Mouse (Mus musculus) spleen, adult 18-20 months (tissue): ENCODE measurements around the gene Tmem41a.
"Not testable (repeated sequence)": the region's sequence is repeated elsewhere in the genome, so short reads cannot be mapped to it uniquely, and the experiment has no call there.

Source experiments
- DNase-seq, 2 experiments: peaks; one replicate each; pipeline ENCODE4 v3.0.0; 2022; ENCODE audit warnings: mixed read lengths in 2 of 2

Gene Tmem41a

DNA sequence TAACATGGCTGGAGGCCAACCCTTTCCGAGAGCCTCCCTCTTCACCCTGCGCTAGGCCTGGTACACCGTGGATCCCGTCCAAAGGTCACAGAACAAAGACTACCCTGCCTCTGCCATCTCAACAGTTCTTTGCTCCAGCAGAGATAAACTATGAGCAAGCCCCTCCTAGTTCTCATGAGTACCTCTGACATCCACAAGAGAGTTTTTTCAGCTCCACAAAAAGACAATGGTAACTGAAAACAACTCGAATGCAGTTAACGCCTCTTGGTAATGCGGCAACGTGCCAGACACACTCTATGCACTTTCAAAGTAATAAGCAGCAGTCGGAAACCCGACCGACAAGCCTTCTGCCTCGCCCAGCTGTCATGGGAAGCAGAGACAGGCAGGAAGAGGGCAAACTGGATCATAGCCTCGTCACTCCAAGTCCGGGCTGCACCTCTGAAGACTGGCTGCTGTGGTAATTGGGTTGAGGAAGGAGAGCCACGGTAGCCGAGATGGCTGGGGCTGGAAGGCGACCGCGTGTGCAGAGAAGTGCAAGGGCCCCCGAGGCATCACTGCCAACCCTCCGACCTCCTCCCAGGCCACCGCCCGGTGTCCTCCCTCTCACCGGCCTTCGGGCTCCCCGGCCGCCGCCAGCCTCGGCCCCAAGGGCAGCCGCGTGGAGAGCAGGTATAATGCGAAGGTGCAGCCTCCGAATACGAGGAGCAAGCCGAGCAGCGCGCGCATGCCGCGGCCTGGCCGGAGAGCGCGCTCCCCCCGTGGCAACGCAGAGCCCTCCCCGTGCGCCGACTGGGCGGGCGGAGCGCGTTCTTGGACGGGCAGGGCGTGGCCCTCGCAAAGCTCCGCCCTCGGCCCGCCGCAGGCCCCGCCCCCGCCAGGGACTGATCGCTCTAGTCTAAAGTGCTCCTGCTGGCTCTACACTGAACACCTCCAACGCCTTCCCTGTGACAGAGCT, at the start of gene Tmem41a:
Gene Tmem41a, minus strand, starts transcription at position 792 of the 955 bp plus-strand sequence.
- peak; percentile 78 to 91 for DNase-seq

DNA sequence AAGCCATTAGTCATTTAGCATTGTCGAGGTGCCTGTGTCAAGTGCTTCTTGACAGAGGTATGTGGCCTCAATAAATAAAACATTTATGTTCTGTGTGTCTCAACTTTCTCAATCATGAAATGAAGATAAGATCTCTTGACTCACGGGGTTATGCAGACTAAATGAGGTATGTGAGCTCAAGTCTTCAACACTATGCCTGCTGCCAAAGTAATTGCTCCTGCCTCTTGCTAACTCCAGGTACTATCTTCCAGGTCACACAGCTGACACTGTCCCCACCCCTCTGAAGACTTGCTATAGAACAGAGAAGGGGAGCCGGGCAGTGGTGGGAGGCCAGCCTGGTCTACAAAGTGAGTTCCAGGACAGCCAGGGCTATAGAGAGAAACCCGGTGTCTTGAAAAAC, 49.0 kb upstream of the Tmem41a start:
- DNase-seq = no peak

DNA sequence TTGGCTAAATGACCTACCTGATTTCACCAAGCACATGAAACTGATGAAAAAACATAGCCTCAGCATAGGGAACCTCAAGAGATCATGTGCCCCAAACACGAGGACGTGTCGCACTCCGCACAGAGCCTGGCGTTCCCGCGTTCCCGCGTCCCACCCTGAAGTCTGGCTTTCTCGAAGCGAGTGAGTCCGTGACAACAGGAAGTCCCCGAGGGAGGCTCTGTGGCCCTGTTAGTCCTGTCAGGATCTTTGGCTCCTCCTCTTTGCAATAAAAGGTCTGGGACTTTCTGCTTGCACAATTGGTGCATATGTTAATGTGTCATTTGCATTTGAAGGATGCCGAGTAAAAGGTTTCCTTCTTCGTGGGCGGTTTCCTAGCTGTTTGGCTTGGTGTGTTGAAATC, 48.0 kb upstream of the Tmem41a start, which contains the start of gene Liph:
Gene Liph, minus strand, starts transcription at position 360 of the 400 bp plus-strand sequence.
- DNase-seq = peak in 1 of 2 experiments; percentile 9

GRCm38 (mm10) chr16:21991774-21992173, 44.4 kb upstream of the Tmem41a start:
- DNase-seq = no peak

- DNase-seq = not testable (repeated sequence)
These were observed 43.5 kb upstream of the Tmem41a start for GRCm38 (mm10) chr16:21990893-21991292.

GRCm38 (mm10) chr16:21987956-21988355, 40.6 kb upstream of the Tmem41a start:
- DNase-seq = no peak

- DNase-seq = no peak
These were observed 38.8 kb upstream of the Tmem41a start for GRCm38 (mm10) chr16:21986191-21986590.

- no peak for DNase-seq
These were observed 36.7 kb upstream of the Tmem41a start for GRCm38 (mm10) chr16:21984091-21984490.

DNA sequence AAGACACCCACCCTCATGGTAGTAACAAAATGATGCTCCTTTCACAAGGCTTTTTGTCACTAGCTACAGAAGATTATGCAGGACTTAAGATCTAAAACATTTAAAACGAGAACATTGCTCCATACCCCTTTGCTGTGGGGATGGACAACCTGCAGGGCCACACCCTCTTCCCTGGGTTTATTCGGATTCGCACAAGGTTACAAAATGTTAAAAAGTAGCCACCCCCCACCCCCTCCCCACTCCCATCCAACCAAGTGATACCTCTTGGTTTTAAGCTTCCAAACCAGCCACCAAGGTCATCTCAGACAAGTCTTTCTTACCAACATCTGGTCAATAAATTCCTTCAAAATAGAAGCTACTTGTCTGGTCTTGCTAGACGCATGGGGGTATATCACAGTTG, 36.2 kb upstream of the Tmem41a start:
- DNase-seq = no peak

- no peak for DNase-seq
These were observed 35.8 kb upstream of the Tmem41a start for GRCm38 (mm10) chr16:21983146-21983545.

- no peak for DNase-seq
These were observed 30.0 kb upstream of the Tmem41a start for GRCm38 (mm10) chr16:21977347-21977746.

GRCm38 (mm10) chr16:21976203-21976602, 28.9 kb upstream of the Tmem41a start:
- no peak for DNase-seq

- DNase-seq = no peak
These were observed 24.1 kb upstream of the Tmem41a start for GRCm38 (mm10) chr16:21971446-21971845.

- no peak for DNase-seq
These were observed 23.2 kb upstream of the Tmem41a start for GRCm38 (mm10) chr16:21970536-21970935.

GRCm38 (mm10) chr16:21969874-21970273, 22.5 kb upstream of the Tmem41a start:
- no peak for DNase-seq

DNA sequence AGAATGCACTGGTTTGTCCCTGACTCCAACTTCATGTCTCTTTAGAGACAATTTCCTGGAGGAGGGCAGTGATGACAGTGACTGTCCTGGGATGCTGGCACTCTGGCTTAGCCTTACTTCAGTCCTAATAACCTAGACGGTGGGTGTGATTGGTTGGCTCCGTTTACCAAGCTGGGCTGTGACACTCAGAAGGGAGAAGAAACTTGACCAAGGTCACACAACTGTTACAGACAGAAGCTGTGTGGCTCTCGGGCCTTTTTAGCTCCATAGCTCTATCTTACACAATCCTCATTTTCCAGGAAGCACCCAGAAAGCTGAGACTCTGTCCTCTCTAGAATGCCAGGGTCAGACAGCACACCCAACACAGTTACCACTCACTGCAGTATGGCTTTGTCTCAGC, 18.2 kb upstream of the Tmem41a start:
- DNase-seq = no peak

DNA sequence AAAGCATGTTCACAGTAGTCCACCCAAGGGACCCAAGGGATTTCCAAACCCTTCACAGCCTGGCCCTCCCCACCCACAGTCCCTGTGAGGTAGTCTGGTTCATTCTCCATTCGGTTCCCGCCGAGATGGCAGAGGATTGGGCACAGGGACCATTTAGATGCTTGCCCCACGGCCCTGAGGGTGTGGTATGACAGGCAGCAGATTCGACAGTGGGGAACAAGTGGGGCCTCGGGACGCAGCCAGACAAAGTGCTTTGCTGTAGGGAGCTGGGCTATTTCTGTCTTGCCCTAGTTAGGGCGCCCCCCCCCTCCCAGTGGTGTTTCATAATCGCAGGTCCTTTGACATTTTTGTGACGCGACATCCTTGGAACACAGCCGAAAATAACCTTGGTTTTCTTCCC, 8.2 kb upstream of the Tmem41a start:
- DNase-seq = no peak

DNA sequence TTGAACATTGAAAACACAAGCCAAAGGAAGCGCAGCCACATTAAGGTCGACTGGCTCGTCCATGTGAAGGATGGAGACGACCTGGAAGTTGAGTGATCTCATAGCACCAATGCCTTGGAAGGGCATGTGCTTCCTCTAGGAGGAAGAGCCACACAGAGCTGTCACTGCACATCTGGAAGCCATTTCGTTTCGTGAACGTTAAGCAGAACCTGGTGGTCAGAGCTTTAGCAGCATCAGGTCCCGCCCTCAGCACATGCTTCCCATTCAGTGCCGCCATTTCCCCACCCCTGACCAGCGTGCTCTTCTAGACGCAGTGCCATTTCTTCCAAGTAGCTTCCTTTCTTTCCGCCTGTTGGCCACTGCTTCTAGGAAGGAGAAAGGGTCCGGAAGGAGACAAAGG, 18.9 kb downstream of the Tmem41a start:
- DNase-seq = no peak

GRCm38 (mm10) chr16:21916681-21917080, 30.7 kb downstream of the Tmem41a start:
- no peak for DNase-seq

DNA sequence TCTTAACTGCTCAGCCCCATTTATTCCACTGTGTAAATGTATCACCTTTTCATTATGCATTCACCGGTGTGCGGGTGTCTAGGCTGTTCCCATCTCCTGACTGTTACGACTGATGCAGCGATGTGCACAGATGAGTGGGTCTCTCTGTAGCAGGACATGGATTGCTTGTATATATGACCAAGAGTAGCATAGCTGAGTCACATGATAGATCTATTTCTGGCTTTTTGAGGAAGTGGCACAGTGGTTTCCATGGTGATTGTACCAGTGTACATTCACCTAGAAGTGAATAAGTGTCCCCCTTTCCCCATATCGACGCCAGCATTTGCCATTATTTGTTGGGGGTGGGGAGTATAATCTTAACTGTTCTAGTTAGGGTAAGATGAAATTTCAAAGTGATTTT, 34.0 kb downstream of the Tmem41a start:
- no peak for DNase-seq

- DNase-seq = not testable (repeated sequence)
These were observed 38.4 kb downstream of the Tmem41a start for GRCm38 (mm10) chr16:21908906-21909305.

GRCm38 (mm10) chr16:21906902-21907301, 40.5 kb downstream of the Tmem41a start:
- DNase-seq = no peak

- no peak for DNase-seq
These were observed 41.4 kb downstream of the Tmem41a start for GRCm38 (mm10) chr16:21905996-21906395.

- no peak for DNase-seq
These were observed 42.7 kb downstream of the Tmem41a start for GRCm38 (mm10) chr16:21904636-21905035.
